Mouse (Mus musculus): ENCODE results near the gene Zbtb40. TPM values are rescaled to one million over a fixed set of nuclear protein-coding genes. Genes with fewer than 3 reads are reported as not detected.

Zbtb40 gene
- polyA plus RNA-seq, 1 experiment from 2014 or later: 4.1 TPM

GRCm38 (mm10) chr4:137027051-137027450 is 21.6 kb downstream of the Zbtb40 start:
- no peaks in the 10 kb centered on the region for H3K36me3 ChIP-seq
- WGBS: 61% methylated on average over 5 of the region's 5 CpGs
- no peak overlapping the region for H3K27ac ChIP-seq
- no peaks in the 10 kb centered on the region for H3K27me3 ChIP-seq (ENCODE audit: insufficient read depth, poor library complexity, severe bottlenecking)
- no peak overlapping the region for H3K4me3 ChIP-seq
- no peaks in the 10 kb centered on the region for H3K9me3 ChIP-seq
- peaks cover 38% of the 10 kb centered on the region for H3K4me1 ChIP-seq
- no peak for DNase-seq (ENCODE audit: low spot score)

GRCm38 (mm10) chr4:137025570-137025969 is 23.0 kb downstream of the Zbtb40 start:
- no peaks in the 10 kb centered on the region for H3K27me3 ChIP-seq (ENCODE audit: insufficient read depth, poor library complexity, severe bottlenecking)
- no peaks in the 10 kb centered on the region for H3K36me3 ChIP-seq
- WGBS: 34% methylated on average over 6 of the region's 6 CpGs
- H3K4me1 ChIP-seq: peaks cover 38% of the 10 kb centered on the region
- H3K27ac ChIP-seq: no peak overlapping the region
- no peaks in the 10 kb centered on the region for H3K9me3 ChIP-seq
- no peak overlapping the region for H3K4me3 ChIP-seq
- no peak for DNase-seq (ENCODE audit: low spot score)

GRCm38 (mm10) chr4:137025133-137025532 is 23.5 kb downstream of the Zbtb40 start:
- 0 out of 2 replicates have a peak, but pooled peaks cover 2% of the 10 kb centered on the region for H3K27me3 ChIP-seq (ENCODE audit: insufficient read depth, poor library complexity, severe bottlenecking)
- H3K9me3 ChIP-seq: no peaks in the 10 kb centered on the region
- no peak overlapping the region for H3K27ac ChIP-seq
- no peak overlapping the region for H3K4me3 ChIP-seq
- peaks cover 34% of the 10 kb centered on the region for H3K4me1 ChIP-seq
- 72% methylated on average over 2 of the region's 2 CpGs for WGBS
- no peaks in the 10 kb centered on the region for H3K36me3 ChIP-seq
- DNase-seq (ENCODE audit: low spot score): no peak

GRCm38 (mm10) chr4:137020065-137020464 is 28.5 kb downstream of the Zbtb40 start:
- 0 out of 2 replicates have a peak, but pooled peaks cover 5% of the 10 kb centered on the region for H3K27me3 ChIP-seq (ENCODE audit: insufficient read depth, poor library complexity, severe bottlenecking)
- no peak for DNase-seq (ENCODE audit: low spot score)
- WGBS: 83% methylated on average over 3 of the region's 3 CpGs
- peaks cover 29% of the 10 kb centered on the region for H3K36me3 ChIP-seq
- peaks cover 1% of the 10 kb centered on the region for H3K4me1 ChIP-seq
- H3K9me3 ChIP-seq: no peaks in the 10 kb centered on the region
- no peak overlapping the region for H3K4me3 ChIP-seq
- H3K27ac ChIP-seq: no peak overlapping the region

- Histone ChIP-seq H3K4me3 (no peak overlapping the region), H3K9me3 (no peaks in the 10 kb centered on the region), H3K27ac (no peak overlapping the region), H3K27me3 (ENCODE audit: insufficient read depth, poor library complexity, severe bottlenecking) (0 out of 2 replicates have a peak, but pooled peaks cover 5% of the 10 kb centered on the region), H3K4me1 (no peaks in the 10 kb centered on the region), H3K36me3 (peaks cover 29% of the 10 kb centered on the region)
- WGBS: 54% methylated on average over 8 of the region's 8 CpGs
- no peak for DNase-seq (ENCODE audit: low spot score)
Measured at GRCm38 (mm10) chr4:137015934-137016333, 32.7 kb downstream of the Zbtb40 start.

- WGBS: 79% methylated on average over 6 of the region's 6 CpGs
- Histone ChIP-seq H3K27ac (no peak overlapping the region), H3K9me3 (no peaks in the 10 kb centered on the region), H3K4me3 (no peak overlapping the region), H3K4me1 (no peaks in the 10 kb centered on the region), H3K36me3 (peaks cover 29% of the 10 kb centered on the region), H3K27me3 (ENCODE audit: insufficient read depth, poor library complexity, severe bottlenecking) (0 out of 2 replicates have a peak, but pooled peaks cover 5% of the 10 kb centered on the region)
- no peak for DNase-seq (ENCODE audit: low spot score)
Measured at GRCm38 (mm10) chr4:137015476-137015856, 33.1 kb downstream of the Zbtb40 start.

GRCm38 (mm10) chr4:137014654-137015475 is 33.7 kb downstream of the Zbtb40 start:
- peaks cover 30% of the 10 kb centered on the region for H3K36me3 ChIP-seq
- no peaks in the 10 kb centered on the region for H3K4me1 ChIP-seq
- no peak for DNase-seq (ENCODE audit: low spot score)
- H3K27ac ChIP-seq: no peak overlapping the region
- 89% methylated on average over 18 of the region's 18 CpGs for whole genome bisulfite sequencing
- H3K27me3 ChIP-seq (ENCODE audit: insufficient read depth, poor library complexity, severe bottlenecking): no peaks in the 10 kb centered on the region
- H3K9me3 ChIP-seq: no peaks in the 10 kb centered on the region
- no peak overlapping the region for H3K4me3 ChIP-seq

- Histone ChIP-seq H3K4me3 (no peak overlapping the region), H3K4me1 (no peaks in the 10 kb centered on the region), H3K27ac (no peak overlapping the region), H3K36me3 (peaks cover 33% of the 10 kb centered on the region), H3K27me3 (ENCODE audit: insufficient read depth, poor library complexity, severe bottlenecking) (no peaks in the 10 kb centered on the region), H3K9me3 (no peaks in the 10 kb centered on the region)
- DNase-seq (ENCODE audit: low spot score): no peak
- 92% methylated on average over 8 of the region's 8 CpGs for WGBS
Measured at GRCm38 (mm10) chr4:137014124-137014523, 34.5 kb downstream of the Zbtb40 start.

- Histone ChIP-seq H3K27me3 (ENCODE audit: insufficient read depth, poor library complexity, severe bottlenecking) (no peaks in the 10 kb centered on the region), H3K9me3 (no peaks in the 10 kb centered on the region), H3K36me3 (peaks cover 13% of the 10 kb centered on the region), H3K4me1 (no peaks in the 10 kb centered on the region), H3K4me3 (no peak overlapping the region), H3K27ac (no peak overlapping the region)
- no peak for DNase-seq (ENCODE audit: low spot score)
- 89% methylated on average over 8 of the region's 8 CpGs for WGBS
Measured at GRCm38 (mm10) chr4:137006966-137007365, 41.6 kb downstream of the Zbtb40 start.

GRCm38 (mm10) chr4:137001825-137002224 is 46.8 kb downstream of the Zbtb40 start:
- WGBS: 87% methylated on average over 3 of the region's 3 CpGs
- Histone ChIP-seq H3K27me3 (ENCODE audit: insufficient read depth, poor library complexity, severe bottlenecking) (no peaks in the 10 kb centered on the region), H3K36me3 (peaks cover 42% of the 10 kb centered on the region), H3K9me3 (no peaks in the 10 kb centered on the region), H3K27ac (no peak overlapping the region), H3K4me1 (no peaks in the 10 kb centered on the region), H3K4me3 (no peak overlapping the region)
- no peak for DNase-seq (ENCODE audit: low spot score)

- Histone ChIP-seq H3K9me3 (no peaks in the 10 kb centered on the region), H3K27me3 (ENCODE audit: insufficient read depth, poor library complexity, severe bottlenecking) (no peaks in the 10 kb centered on the region), H3K4me1 (no peaks in the 10 kb centered on the region), H3K36me3 (peaks cover 44% of the 10 kb centered on the region), H3K4me3 (no peak overlapping the region), H3K27ac (no peak overlapping the region)
- no peak for DNase-seq (ENCODE audit: low spot score)
- 94% methylated on average over 7 of the region's 7 CpGs for WGBS
Measured at GRCm38 (mm10) chr4:137001020-137001419, 47.6 kb downstream of the Zbtb40 start.

- no peak for DNase-seq (ENCODE audit: low spot score)
- H3K27me3 ChIP-seq (ENCODE audit: insufficient read depth, poor library complexity, severe bottlenecking): peaks cover 11% of the 10 kb centered on the region; the same call in 1 of the 2 replicates
- H3K27ac ChIP-seq: no peak overlapping the region
- H3K4me3 ChIP-seq: no peak overlapping the region
- H3K9me3 ChIP-seq: no peaks in the 10 kb centered on the region
- peaks cover 9% of the 10 kb centered on the region; the same call in 1 of the 2 replicates for H3K4me1 ChIP-seq
- 79% methylated on average over 7 of the region's 7 CpGs for WGBS
- peaks cover 70% of the 10 kb centered on the region for H3K36me3 ChIP-seq
Measured at GRCm38 (mm10) chr4:136998371-136998770, 50.2 kb downstream of the Zbtb40 start.

GRCm38 (mm10) chr4:136997723-136998345 is 50.8 kb downstream of the Zbtb40 start:
- H3K36me3 ChIP-seq: peaks cover 73% of the 10 kb centered on the region
- peaks cover 11% of the 10 kb centered on the region; the same call in 1 of the 2 replicates for H3K4me1 ChIP-seq
- no peak overlapping the region for H3K4me3 ChIP-seq
- peaks cover 11% of the 10 kb centered on the region; the same call in 1 of the 2 replicates for H3K27me3 ChIP-seq (ENCODE audit: insufficient read depth, poor library complexity, severe bottlenecking)
- DNase-seq (ENCODE audit: low spot score): no peak
- H3K27ac ChIP-seq: no peak overlapping the region
- H3K9me3 ChIP-seq: no peaks in the 10 kb centered on the region
- WGBS: 93% methylated on average over 12 of the region's 12 CpGs

Measured in heart, embryonic 10.5 days (tissue).